Mouse (Mus musculus): ENCODE measurements around the gene Eif2s2.
"Not testable (repeated sequence)": the region's sequence is repeated elsewhere in the genome, so short reads cannot be mapped to it uniquely, and the experiment has no call there.

Eif2s2 gene

GRCm38 (mm10) chr2:154892201-154893044 lies at the start of gene Eif2s2:
Gene Eif2s2 (minus strand): TSS chr2:154892935.
- DNase-seq = peak; percentile 97

GRCm38 (mm10) chr2:154941952-154942351 lies 49.2 kb upstream of the Eif2s2 start:
- no peak for DNase-seq

- no peak for DNase-seq
Measured at GRCm38 (mm10) chr2:154937547-154938390, 45.0 kb upstream of the Eif2s2 start.

GRCm38 (mm10) chr2:154936536-154937155 lies 43.9 kb upstream of the Eif2s2 start:
- DNase-seq = no peak

- no peak for DNase-seq
Measured at GRCm38 (mm10) chr2:154936106-154936505, 43.4 kb upstream of the Eif2s2 start.

GRCm38 (mm10) chr2:154933884-154934283 lies 41.1 kb upstream of the Eif2s2 start:
- DNase-seq = no peak

- no peak for DNase-seq
Measured at GRCm38 (mm10) chr2:154928298-154928697, 35.6 kb upstream of the Eif2s2 start.

- no peak for DNase-seq
Measured at GRCm38 (mm10) chr2:154926843-154927242, 34.1 kb upstream of the Eif2s2 start.

GRCm38 (mm10) chr2:154925411-154926031 lies 32.8 kb upstream of the Eif2s2 start:
- DNase-seq = no peak

GRCm38 (mm10) chr2:154922134-154922533 lies 29.4 kb upstream of the Eif2s2 start:
- not testable (repeated sequence) for DNase-seq

- no peak for DNase-seq
Measured at GRCm38 (mm10) chr2:154920896-154921295, 28.2 kb upstream of the Eif2s2 start.

GRCm38 (mm10) chr2:154917866-154918641 lies 25.3 kb upstream of the Eif2s2 start:
- no peak for DNase-seq

GRCm38 (mm10) chr2:154916547-154916946 lies 23.8 kb upstream of the Eif2s2 start:
- DNase-seq = peak; percentile 35

- no peak for DNase-seq
Measured at GRCm38 (mm10) chr2:154915922-154916541, 23.3 kb upstream of the Eif2s2 start.

GRCm38 (mm10) chr2:154909789-154910188 lies 17.1 kb upstream of the Eif2s2 start:
- no peak for DNase-seq

GRCm38 (mm10) chr2:154908223-154908622 lies 15.5 kb upstream of the Eif2s2 start:
- DNase-seq = not testable (repeated sequence)

GRCm38 (mm10) chr2:154905796-154906195 lies 13.1 kb upstream of the Eif2s2 start:
- no peak for DNase-seq

- no peak for DNase-seq
Measured at GRCm38 (mm10) chr2:154902111-154902510, 9.4 kb upstream of the Eif2s2 start.

- not testable (repeated sequence) for DNase-seq
Measured at GRCm38 (mm10) chr2:154899412-154899811, 6.7 kb upstream of the Eif2s2 start.

- DNase-seq = not testable (repeated sequence)
Measured at GRCm38 (mm10) chr2:154899004-154899403, 6.3 kb upstream of the Eif2s2 start.

- DNase-seq = no peak
Measured at GRCm38 (mm10) chr2:154893548-154893947, 813 bp upstream of the Eif2s2 start.

- no peak for DNase-seq
Measured at GRCm38 (mm10) chr2:154893045-154893385, 280 bp upstream of the Eif2s2 start.

Data from kidney, postnatal 10 days (tissue).